Mouse (Mus musculus): ENCODE measurements around the gene Smtnl1. TPM values are rescaled to one million over a fixed set of nuclear protein-coding genes. Genes with fewer than 3 reads are reported as not detected.

Smtnl1 gene
- total RNA-seq, 2 experiments from 2014 or later: not detected

Other genes with a start within 250 kb of the Smtnl1 start
- 10 to 100 TPM; 70.4 to 88.0 TPM for gene Ctnnd1, start 171.9 kb downstream of the Smtnl1 start, total RNA-seq (2021)
- gene Btbd18, start 163.6 kb downstream of the Smtnl1 start, total RNA-seq (2021): not detected
- gene Selenoh, start 151.9 kb downstream of the Smtnl1 start, total RNA-seq (2021): 100 to 1,000 TPM in 1 of 2 experiments, 10 to 100 TPM in 1; 96.5 to 104 TPM
- 10 to 100 TPM; 11.7 to 13.7 TPM for gene Gm28635, start 144.6 kb downstream of the Smtnl1 start, total RNA-seq (2021)
- gene Med19, start 144.2 kb downstream of the Smtnl1 start, total RNA-seq (2021): 10 to 100 TPM; 42.5 to 45.3 TPM
- gene Tmx2, start 143.5 kb downstream of the Smtnl1 start, total RNA-seq (2021): 100 to 1,000 TPM; 108 to 124 TPM
- gene Zdhhc5, start 107.5 kb downstream of the Smtnl1 start, total RNA-seq (2021): 10 to 100 TPM; 34.2 to 34.8 TPM
- 1 to 10 TPM; 8.3 to 9.3 TPM for gene Clp1, start 95.3 kb downstream of the Smtnl1 start, total RNA-seq (2021)
- gene Ypel4, start 88.6 kb downstream of the Smtnl1 start, total RNA-seq (2021): 10 to 100 TPM; 13.7 to 15.4 TPM
- 1 to 10 TPM; 5.8 to 6.9 TPM for gene Gm19426, start 79.0 kb downstream of the Smtnl1 start, total RNA-seq (2021)
- 1 to 10 TPM; 5.6 to 6.2 TPM for gene Serping1, start 47.2 kb downstream of the Smtnl1 start, total RNA-seq (2021)
- 1 to 10 TPM; 5.3 to 5.7 TPM for gene Ube2l6, start 23.8 kb downstream of the Smtnl1 start, total RNA-seq (2021)
- 10 to 100 TPM; 55.5 to 60.4 TPM for gene Timm10, start 4.3 kb upstream of the Smtnl1 start, total RNA-seq (2021)
- gene Slc43a1, start 16.2 kb upstream of the Smtnl1 start, total RNA-seq (2021): 1 to 10 TPM in 1 of 2 experiments, under 1 TPM in 1; 0.46 to 1.3 TPM
- gene Rtn4rl2, start 64.1 kb upstream of the Smtnl1 start, total RNA-seq (2021): 10 to 100 TPM; 59.4 to 61.6 TPM
- 1 to 10 TPM; 3.4 to 5.6 TPM for gene Slc43a3, start 113.9 kb upstream of the Smtnl1 start, total RNA-seq (2021)
- not detected for gene Prg2, start 157.8 kb upstream of the Smtnl1 start, total RNA-seq (2021)
- not detected for gene Prg3, start 165.6 kb upstream of the Smtnl1 start, total RNA-seq (2021)
- 100 to 1,000 TPM; 146 to 154 TPM for gene Ssrp1, start 214.6 kb upstream of the Smtnl1 start, total RNA-seq (2021)
- gene P2rx3, start 214.8 kb upstream of the Smtnl1 start, total RNA-seq (2021): 1 to 10 TPM; 1.0 to 1.4 TPM
- gene Tnks1bp1, start 225.4 kb upstream of the Smtnl1 start, total RNA-seq (2021): 10 to 100 TPM; 80.1 to 91.9 TPM

Measured in left cerebral cortex, postnatal 4 days (tissue).